Mouse (Mus musculus) ovary, adult 18-20 months (tissue): ENCODE data around the gene Gsk3b.
A peak's percentile ranks its signal among the peaks of the same experiment; 100 is the strongest.
"Not testable (repeated sequence)": the region's sequence is repeated elsewhere in the genome, so short reads cannot be mapped to it uniquely, and the experiment has no call there.

ENCODE experiments used
- DNase-seq: peaks from one replicate; pipeline ENCODE4 v3.0.0; 2022; ENCODE audit warnings: low spot score, mixed read lengths

The Gsk3b gene

DNA sequence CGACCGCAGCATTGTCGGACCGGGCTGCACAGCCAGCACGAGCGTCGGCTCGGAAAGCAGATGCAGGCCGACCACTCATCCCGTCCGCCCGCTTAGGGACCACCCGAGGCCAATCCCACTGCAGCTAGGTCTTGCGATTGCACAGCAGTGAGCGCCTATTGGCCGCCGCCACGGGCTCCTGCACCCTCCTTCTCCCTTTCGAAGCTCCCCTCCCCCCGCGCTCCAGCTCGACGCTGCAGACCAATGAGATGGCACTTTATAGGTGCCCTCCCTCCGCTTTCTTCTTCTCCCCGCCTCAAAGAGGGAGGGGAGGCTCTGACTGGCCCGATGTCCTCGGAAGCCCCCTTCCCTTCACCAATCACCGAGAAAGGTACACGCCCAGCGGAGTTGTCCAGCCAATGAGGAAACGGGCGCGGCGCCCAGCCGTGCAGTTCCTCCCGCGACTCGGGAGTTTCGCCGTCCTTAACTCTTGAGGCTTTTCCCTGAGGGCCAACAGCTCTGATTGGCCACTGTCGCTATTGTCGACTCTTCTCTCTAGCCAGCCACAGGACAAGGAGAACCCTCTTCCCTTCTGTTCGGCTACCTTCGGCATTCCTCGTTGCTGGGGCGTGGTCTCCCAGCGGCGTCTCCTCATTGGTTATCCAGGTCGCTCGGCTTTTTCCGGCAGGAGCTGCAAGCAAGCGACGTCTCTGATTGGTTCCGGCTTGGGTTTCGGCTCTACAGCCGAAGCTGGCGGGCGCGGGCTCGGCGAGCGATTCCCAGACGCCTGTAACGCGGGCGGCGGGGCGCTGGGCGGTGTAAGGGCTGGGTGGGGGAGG lies at the start of gene Gsk3b:
Gene Gsk3b (plus strand): TSS at position 373 of the 818 bp plus-strand sequence.
- DNase-seq, result peak; percentile 100

DNA sequence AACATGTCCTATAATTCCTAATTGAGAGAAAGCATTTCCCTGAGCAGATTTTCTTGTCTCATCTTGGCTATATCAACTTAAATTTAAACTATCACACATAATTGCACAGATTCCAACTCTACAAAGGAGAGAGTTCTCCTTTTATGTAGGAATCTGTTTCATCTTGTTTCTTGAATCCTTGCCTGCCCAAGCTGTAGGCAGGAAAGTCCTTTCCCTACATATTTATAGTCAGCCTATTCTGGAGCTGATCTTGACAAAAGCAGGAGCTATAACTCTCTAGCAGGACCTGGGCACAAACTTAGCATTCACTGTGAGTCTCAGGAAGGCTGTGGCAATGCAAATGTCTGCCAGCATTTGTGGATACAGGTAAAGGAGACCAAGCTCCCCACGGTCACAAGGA lies 46.6 kb upstream of the Gsk3b start:
- DNase-seq, result no peak

DNA sequence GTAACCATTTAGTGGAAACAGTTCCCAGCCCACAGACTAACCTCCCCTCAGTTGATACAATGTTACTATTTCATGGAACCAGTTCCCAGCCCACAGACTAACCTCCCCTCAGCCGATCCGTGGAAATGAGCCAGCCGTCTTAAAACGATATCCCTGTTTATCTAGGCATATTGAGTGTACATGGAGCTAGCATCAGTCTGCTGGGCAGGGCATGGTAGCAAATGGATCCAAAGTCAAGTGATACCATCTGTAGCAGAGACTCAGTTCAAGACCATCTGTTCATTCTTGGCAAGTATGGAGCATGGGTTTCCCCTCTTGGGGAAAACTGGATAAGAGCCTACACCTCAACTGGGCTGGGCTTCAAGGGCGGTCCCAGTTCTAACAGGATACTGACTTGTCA lies 44.2 kb upstream of the Gsk3b start:
- DNase-seq, result no peak

DNA sequence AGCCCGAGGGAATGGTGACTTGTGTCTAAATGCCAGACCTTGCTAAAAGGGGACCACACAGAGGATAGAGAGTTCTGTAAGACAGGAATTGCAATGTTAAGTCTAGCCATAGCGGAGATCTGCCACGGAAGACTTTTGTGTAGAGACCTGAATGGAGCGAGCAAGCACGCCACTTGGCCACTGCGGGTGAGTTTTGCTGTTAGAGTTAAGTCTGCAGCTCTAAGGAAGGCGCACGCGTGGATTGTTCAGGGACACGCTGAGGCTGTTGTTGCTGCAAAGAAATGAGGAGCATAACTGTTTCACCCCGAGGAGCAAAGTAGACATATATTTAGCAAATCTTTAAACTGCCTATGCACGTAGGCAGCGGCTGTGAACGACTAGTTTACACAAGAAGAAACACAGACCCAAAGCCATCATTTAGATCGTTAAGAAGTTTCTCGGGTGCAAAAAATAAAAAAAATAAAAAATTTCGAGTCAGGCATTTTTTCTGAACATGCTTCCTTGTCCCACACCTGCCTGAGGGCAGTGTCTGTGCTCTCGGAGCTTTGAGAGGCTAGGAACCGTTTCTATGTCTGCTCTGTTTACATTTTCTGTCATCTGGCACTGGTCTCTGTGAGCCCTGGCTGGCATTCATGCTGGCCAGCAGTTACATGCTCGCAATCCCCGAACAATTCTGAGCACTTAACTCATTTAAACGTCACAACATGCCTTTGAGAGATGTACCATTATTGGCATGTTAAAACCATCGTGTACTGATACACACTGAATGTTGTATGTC lies 40.8 kb upstream of the Gsk3b start:
- no peak for DNase-seq

DNA sequence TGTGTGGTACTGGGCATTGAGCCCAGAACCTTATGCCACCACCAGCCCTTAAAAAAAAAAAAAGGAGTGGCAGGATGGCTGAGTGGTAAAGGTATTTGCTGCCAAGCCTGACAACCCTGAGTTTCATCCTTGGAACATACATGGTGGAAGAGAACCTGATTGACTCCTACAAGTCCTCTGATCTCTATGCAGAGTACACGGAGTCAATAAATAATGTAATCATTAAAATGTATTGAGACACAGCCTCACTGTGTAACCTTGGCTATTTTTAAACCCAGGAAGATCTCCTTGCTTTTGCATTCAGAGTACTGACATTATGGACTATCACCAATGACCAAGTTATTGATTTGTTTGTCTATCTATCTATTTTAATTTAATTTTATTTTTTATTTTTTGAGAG lies 30.9 kb upstream of the Gsk3b start:
- no peak for DNase-seq

DNA sequence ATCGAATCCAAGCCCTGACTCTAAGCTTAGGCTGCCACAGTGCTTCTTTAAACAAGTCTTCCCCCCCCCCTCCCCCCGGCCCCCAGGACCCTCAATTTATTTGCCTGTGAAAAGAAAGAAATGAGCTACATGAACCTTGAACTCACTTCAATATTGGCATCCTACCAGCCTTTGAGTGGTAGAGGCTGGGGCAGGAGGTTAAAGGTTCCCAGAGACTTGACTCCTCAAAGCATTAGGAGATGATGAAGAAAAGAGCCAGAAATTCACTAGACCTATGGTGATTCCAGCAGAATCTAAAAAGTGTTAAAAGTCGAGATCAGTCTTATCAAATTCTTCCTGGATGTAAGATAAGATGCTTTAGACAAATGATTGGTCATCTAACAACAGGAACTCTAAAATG lies 30.0 kb upstream of the Gsk3b start:
- no peak for DNase-seq

DNA sequence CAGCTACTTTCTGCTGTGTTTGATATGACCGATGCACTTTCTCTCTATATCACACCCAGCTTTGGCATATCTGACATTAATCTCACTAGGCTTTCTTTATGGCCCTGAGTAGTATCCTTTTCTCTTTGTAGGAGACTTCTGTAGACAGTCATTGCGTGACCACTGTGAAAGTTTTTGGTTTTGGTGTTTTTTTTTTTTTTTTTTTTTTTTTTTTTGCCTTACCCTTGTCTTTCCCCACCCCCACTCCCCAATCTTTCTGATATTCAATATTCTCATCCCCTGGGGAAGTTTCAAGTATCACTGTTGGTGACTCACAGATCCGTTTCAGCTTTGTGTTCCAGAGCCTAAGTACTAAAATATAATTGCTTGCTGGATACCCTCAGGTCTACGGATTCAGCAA lies 29.2 kb upstream of the Gsk3b start:
- DNase-seq, result no peak

DNA sequence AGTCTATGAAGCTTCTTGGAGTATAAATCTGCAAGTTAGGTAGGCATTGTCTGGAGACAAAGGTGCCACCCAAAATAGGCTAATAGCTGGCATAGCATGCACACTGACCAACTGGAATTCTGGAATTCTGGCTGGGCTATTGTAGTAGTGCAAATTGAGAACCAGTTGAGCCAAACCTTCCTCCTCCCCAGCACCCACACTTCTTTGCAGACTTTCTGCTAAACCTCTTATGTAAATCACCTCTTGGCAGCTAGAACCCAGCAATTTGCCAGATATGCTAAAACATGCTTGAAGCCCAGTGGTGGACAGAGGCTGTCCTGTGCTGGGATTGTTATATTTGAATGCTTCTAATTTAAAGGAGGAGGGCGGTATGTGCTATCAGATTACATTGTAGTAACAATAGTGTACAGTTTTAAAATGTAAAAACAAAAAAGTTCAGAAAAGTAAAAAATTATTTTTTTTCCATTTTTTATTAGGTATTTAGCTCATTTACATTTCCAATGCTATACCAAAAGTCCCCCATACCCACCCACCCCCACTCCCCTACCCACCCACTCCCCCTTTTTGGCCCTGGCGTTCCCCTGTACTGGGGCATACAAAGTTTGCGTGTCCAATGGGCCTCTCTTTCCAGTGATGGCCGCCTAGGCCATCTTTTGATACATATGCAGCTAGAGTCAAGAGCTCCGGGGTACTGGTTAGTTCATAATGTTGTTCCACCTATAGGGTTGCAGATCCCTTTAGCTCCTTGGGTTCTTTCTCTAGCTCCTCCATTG lies 14.8 kb upstream of the Gsk3b start:
- DNase-seq, result not testable (repeated sequence)

DNA sequence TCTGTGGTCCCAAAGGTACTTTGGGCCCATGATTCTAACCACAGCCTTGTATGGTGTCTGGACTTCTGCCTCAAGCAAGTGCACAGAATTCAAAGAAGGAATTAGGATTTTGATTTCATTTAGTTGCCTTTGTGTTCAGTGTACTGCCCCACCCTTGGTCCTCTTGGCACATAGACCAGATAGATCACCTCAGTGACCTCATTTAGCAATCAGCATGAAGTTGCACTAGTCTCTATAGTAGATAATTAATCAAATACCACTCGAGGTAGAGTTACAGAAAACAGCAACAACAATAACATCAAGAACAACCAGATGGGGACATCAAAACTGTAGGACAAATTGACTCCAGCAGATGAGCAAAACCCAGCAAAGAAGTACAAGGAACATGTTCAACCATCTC lies 8.6 kb upstream of the Gsk3b start:
- DNase-seq, result no peak

DNA sequence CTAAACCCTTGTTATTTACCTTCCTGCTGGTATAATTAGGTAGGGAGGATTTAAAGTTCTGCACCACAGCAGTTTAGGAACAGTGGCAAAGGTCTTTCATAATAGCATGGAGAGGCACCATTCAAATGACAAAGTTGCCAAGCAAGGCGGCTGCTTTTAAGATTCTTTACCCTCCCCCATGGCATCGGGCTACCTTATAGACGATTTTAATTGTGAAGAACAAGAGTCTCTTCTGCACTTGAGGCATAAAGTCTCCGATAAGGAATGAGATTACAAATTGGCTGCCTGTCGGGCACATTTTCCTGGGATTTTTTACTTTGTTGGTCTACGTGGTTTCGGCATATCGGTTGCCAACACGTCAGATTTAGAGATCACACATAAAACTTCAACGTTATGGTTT lies 1.6 kb upstream of the Gsk3b start:
- no peak for DNase-seq

DNA sequence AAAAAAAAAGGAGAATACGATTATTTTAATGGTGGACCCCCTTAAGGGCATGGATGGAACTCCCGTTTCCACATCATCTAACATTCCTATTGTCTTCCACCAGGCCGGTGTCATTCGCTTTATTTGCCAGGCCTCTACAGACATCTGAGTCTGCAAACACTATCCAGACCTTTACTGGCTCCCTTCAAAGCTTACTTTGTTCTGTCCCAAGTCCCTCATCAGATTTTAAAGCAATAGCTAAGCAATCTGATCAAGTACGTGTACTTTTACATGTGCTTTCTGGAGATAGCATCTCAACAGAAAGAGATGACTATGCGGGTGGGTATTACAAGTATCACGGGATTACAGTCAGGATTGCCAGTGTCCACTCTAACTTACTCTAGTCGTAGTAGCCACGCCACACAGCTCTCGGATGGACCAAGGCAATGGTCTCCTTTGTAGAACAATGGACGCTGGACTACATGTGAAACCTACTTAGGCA lies 1.1 kb upstream of the Gsk3b start:
- DNase-seq, result no peak

DNA sequence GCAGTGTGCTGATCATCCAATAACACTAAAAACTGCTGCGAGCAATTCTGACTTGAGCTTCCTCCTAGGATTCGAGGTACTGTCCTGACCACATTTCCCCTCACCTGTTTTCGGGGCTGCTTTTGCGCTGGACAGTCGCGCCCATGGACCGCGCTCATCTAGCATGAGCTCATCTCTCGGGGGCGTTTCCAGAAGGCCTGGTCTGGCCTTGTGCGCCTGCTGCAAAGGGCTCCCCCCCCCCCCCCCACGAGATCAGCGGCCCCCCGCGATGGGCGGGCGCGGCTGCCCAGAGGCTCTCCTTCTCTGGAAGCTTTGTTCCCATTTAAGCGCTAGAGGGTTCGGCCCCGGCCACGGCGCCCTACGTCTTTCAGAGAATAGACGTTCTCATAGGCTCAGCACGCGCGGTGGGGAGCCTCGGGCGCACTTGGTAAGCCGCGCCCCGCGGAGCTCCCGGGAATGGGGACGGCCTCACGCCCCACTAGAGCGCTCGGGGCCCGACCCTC lies 624 bp upstream of the Gsk3b start:
- no peak for DNase-seq

DNA sequence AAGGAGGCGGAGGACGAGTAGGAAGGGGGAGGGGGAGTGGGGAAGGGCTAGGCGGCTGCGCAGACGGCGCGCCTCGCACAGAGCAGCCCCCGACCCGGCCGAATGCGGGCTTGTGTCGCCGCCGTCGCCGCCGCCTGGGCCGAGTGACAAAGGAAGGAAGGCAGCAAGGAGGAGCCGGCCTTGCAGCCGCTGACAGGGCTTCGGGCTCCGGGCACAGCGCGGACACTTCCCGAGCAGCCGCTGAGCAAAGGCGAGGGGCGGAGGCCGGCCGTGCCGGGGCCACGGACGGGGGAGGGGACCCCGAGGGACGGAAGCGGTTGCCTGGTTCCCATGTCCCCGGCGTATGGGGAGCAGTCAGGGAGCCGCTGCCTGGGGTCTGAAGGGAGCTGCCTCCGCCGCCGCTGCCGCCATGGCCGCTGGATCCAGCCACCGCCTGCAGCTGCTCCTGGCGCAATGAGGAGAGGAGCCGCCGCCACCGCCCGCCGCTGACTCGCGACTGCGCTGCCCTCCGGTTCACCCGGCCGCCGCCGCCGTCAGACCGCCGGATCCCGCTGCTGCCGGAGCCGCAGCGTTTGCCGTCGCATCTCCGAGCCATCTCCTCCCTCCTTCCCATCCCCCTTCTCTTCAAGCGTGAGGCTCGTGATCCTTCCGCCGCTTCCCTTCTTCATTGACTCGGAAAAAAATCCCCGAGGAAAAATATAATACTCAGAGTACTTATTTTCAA lies 808 bp downstream of the Gsk3b start:
- no peak for DNase-seq

DNA sequence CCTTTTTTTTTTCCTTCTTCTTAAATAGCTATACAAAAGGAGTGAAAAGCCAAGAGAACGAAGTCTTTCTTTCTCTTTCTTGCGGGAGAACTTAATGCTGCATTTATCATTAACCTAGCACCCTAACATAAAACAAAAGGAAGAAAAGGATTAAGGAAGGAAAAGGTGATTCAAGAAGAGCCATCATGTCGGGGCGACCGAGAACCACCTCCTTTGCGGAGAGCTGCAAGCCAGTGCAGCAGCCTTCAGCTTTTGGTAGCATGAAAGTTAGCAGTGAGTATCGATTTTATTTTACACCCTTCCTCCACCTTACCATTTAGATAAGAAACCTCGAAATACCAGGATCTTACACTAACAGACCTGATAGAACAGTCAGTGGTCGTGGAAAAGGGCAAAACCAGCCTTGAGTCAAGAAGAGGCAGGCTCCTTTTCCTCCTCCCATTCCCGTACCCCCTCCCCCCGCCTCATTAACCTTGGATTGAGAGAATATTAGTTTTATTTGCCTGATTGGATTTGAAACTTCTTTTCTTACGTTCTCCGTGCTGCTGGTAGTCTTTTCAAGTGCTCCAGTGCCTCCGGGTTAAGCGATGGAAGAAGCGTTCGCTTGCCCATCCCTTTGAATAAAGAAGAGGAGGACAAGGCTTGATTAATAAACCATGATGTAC lies 1.7 kb downstream of the Gsk3b start:
- no peak for DNase-seq

DNA sequence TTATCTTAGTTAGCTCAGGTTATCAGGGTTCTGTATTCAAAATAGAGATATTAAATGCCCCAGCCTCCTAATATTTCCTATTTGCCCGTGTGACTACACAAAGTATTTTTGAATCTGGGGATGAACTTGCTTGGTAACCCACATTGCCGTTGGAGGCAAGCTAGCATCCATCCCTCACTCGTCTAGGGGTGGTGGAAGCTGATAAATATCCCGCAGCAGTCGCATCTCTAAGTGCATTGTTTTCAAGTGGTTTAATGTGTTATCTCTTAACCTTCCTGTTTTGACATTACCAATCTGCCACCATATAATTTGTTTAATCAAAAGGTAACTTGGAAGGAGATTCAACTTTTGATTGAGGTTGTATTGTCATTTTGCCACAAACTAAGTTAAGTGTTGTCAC lies 2.2 kb downstream of the Gsk3b start:
- DNase-seq, result no peak

DNA sequence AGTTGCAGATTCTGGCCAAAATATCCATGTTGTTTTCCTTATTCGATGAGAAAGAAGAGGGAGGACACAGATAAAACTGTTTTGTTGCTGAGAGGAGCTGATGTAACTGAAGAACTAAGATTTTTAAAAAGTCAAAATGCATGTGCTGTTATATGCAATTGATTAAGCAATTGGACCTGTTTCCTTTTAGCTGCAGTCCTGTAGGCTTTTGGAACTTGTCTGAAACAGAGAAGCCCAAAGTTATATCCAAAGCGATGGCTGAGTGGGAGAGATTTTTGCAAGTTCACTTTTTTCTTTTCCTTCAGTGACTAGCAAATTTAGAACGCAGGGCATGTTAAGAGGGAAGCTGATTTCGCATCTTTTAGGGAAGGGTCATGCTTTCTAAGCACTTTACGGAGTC lies 2.9 kb downstream of the Gsk3b start:
- DNase-seq, result no peak

DNA sequence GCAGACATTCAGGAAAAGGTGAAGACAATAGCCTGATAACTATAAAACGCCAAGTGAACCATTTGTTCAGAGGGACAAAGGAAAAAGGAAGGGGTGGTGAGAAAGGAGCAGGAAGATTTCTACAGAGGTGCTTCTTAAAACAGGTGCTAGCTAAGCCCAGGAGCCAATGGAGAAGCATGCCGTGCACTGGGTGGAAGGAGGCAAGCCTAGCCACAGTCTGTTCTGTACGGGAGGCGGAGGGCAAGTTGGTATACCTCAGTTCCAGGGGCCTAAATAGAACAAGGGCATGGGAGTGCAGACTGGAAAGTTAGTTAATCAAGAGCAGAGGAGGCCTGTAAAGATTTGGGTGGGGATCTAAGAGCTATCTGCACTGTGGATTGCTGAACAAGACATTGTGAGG lies 3.8 kb downstream of the Gsk3b start:
- DNase-seq, result no peak

DNA sequence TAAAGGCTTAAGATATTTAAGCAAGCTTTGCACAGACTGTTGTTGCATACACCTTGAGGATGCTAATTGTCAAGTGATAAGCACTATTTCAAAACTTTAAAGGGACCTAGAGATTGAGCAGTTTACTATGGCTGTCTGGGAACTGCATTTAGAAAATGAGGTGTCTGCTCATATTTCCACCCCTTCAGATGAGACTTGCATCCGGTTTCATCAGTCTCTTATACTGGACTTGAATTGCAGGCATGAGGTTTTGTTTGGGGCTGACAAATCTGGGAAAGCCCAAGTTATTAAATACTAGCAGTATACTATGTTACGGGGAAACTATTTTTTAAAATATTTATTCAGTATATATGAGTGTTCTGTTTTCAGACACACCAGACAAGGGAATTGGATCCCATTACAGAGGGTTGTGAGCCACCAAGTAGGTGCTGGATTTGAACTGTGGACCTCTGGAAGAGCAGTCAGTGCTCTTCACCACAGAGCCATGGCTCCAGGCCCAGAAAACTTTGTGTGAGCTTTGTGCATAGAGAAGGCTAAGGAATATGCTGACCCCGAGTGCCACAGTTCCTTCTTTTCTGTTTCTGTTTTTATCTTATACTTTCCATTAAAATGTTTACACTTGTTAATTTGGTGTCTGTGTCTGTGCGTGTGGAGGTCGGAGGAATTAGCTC lies 6.5 kb downstream of the Gsk3b start:
- no peak for DNase-seq

DNA sequence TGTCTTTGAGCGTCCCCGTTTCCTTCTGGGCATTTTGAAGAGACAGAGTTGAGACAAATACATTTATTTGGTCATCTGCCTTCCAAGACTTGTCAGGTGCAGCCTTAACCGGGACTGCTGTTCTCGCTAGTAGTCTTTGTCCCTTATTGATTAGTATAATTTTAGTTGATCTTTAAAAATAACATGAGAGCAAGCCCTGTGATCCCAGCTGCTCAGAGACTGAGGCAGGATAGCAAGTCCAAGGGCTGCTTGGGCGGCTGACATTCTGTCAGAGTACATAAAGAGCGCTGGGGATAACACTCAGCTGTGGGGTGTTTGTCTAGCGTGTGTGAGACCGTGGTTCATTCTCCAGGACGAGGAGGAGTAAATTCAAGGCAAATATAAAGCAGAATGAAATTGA lies 8.7 kb downstream of the Gsk3b start:
- no peak for DNase-seq

DNA sequence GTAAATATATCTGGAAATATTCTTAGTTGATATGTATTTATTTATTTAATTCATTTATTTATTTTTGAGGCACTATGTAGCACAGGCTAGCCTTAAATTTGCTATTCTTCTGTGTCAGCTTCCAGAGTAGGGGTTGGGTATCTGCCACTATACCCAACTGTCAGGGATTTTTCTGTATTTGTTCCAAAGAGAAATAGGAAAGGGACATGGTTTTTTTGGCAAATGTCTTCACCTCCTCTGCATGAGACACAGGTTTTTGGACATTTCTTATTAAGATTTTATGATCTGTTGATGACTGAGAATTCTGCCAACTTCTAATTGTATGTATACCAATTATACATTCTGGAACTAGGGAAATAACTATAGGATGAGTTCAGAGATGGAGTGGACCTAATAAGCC lies 10.5 kb downstream of the Gsk3b start:
- DNase-seq, result no peak

DNA sequence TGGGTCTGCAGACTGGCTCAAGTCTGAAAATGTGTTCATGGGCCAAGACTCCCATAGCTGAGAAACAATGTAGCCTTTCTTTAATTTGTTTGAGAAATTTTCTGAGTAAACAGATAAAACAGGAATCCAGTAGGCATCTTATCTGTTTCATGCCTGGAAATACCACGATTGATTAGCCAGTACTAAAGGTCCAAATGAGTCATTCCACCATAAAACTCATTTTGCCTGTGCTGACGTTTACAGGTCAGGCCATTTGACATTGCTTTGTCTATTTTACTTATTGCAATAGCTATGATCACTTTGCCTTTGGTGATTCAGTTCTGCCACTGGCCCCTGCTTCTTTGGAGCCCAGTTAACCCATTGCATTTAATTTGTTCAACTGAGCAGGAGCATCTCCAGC lies 11.8 kb downstream of the Gsk3b start:
- no peak for DNase-seq
